Mouse (Mus musculus): Measurements from ENCODE around the gene Clec18a. TPM values are rescaled to one million over a fixed set of nuclear protein-coding genes. Genes with fewer than 3 reads are reported as not detected.
A peak's percentile ranks its signal among the peaks of the same experiment; 100 is the strongest.

The Clec18a gene
- polyA plus RNA-seq, 1 experiment from 2014 or later: not detected

DNA sequence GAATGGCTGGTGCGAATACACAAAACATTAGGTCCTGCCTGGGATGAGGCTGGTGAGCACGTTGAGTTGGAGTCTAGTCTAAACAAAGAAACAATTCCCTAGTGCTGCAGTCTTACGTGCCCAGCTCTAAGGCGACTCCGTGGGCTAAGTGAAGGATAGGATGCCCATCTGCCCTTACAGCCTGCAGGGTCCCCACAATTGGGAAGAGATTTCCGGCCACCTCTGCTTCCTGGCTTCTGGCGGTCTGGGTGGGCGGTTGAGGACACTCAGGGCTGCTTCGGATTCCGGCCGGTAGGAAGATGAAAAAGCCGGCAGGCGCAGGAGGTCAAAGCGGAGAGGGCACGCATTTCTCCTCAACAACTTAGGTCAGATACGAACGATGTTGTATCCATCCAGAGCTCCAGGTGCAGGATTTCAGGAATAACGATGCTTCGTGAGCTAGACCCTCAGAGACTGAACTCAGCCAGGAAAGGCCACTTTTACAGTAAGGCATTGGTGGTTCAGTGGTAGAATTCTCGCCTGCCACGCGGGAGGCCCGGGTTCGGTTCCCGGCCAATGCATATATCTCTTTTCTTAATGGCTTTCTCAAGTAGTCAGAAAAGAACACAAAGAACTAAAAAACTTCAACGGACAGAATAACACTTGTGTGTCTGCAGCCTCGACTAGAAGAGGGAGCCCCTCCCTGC is 30.0 kb downstream of the Clec18a start:
- peak overlapping the region; percentile 68 for H3K9ac ChIP-seq (ENCODE audit: low read depth, low read length)
- H3K4me3 ChIP-seq (ENCODE audit: low read depth, low read length): peak overlapping the region; percentile 53
- peak overlapping the region; percentile 80 for H3K4me2 ChIP-seq
- WGBS (ENCODE audit: insufficient replicate concordance): under 1% methylated on average over 27 of the region's 27 CpGs
- no peaks in the 10 kb centered on the region for H3K27me3 ChIP-seq (ENCODE audit: control insufficient read depth, insufficient read depth, low read length)
- no peak overlapping the region for H3K27ac ChIP-seq (ENCODE audit: low read depth, low read length)
- H3K9me3 ChIP-seq (replicated peaks; ENCODE audit: control insufficient read depth, low read length): no peaks in the 10 kb centered on the region
- H3K4me1 ChIP-seq (ENCODE audit: control insufficient read depth, insufficient read depth, low read length): peaks cover 21% of the 10 kb centered on the region
- 0 out of 2 replicates have a peak, but pooled peaks cover 4% of the 10 kb centered on the region for H3K36me3 ChIP-seq (ENCODE audit: control insufficient read depth, insufficient read depth, low read length)
- ATAC-seq (replicated peaks; ENCODE audit: insufficient number of reproducible peaks, low FRiP score, low TSS enrichment): peak; percentile 72

GRCm38 (mm10) chr8:111061688-111062071 is 30.5 kb downstream of the Clec18a start:
- H3K4me2 ChIP-seq: peak overlapping the region; percentile 80
- ATAC-seq (replicated peaks; ENCODE audit: insufficient number of reproducible peaks, low FRiP score, low TSS enrichment): no peak

DNA sequence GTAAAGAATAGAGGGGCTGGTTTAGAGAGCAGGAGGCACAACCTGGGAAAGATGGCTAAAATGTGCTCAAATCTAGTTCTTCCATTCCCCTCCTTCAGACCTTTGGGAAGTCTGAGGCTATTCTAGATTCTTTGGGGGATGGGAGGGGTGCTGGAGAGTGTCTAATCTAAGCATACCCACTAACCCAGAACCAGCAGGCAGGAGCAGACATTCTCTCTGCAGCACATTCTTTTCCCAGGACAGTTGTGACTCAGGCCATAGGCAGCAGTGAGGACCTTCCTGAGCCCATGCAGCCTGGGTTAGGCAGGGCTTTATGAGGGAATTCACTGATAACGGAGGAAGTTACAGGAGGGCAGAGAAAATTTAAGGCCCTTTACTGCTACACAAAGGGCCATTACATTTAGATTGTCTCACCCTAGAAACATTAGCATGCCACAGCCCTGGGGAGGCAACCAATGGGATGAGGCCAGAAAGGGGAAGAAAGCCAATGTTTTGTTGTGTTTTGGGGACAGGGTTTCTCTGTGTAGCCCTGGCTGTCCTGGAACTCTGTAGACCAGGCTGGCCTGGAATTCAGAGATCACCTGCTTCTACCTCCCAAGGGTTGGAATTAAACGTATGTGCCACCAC is 33.2 kb downstream of the Clec18a start:
- no peak for ATAC-seq (replicated peaks; ENCODE audit: insufficient number of reproducible peaks, low FRiP score, low TSS enrichment)
- Histone ChIP-seq H3K36me3 (ENCODE audit: control insufficient read depth, insufficient read depth, low read length) (peaks cover 15% of the 10 kb centered on the region), H3K27me3 (ENCODE audit: control insufficient read depth, insufficient read depth, low read length) (no peaks in the 10 kb centered on the region), H3K4me3 (ENCODE audit: low read depth, low read length) (no peak overlapping the region), H3K9ac (ENCODE audit: low read depth, low read length) (no peak overlapping the region), H3K27ac (ENCODE audit: low read depth, low read length) (peak overlapping the region; percentile 37; the same call in 1 of the 2 replicates), H3K4me1 (ENCODE audit: control insufficient read depth, insufficient read depth, low read length) (peaks cover 24% of the 10 kb centered on the region), H3K4me2 (no peak overlapping the region), H3K9me3 (replicated peaks; ENCODE audit: control insufficient read depth, low read length) (no peaks in the 10 kb centered on the region)
- WGBS (ENCODE audit: insufficient replicate concordance): 44% methylated on average over 2 of the region's 2 CpGs

More at GRCm38 (mm10) chr8:111061688-111062071, 30.5 kb downstream of the Clec18a start:
- Histone ChIP-seq H3K9ac (ENCODE audit: low read depth, low read length) (peak overlapping the region; percentile 68), H3K4me1 (ENCODE audit: control insufficient read depth, insufficient read depth, low read length) (peaks cover 24% of the 10 kb centered on the region), H3K27me3 (ENCODE audit: control insufficient read depth, insufficient read depth, low read length) (no peaks in the 10 kb centered on the region), H3K36me3 (ENCODE audit: control insufficient read depth, insufficient read depth, low read length) (0 out of 2 replicates have a peak, but pooled peaks cover 4% of the 10 kb centered on the region), H3K27ac (ENCODE audit: low read depth, low read length) (no peak overlapping the region), H3K9me3 (replicated peaks; ENCODE audit: control insufficient read depth, low read length) (no peaks in the 10 kb centered on the region), H3K4me3 (ENCODE audit: low read depth, low read length) (peak overlapping the region; percentile 53)
- under 1% methylated on average over 14 of the region's 14 CpGs for WGBS (ENCODE audit: insufficient replicate concordance)

GRCm38 (mm10) chr8:111056691-111057293 is 35.4 kb downstream of the Clec18a start:
- Histone ChIP-seq H3K4me3 (ENCODE audit: low read depth, low read length) (peak overlapping the region; percentile 86), H3K27me3 (ENCODE audit: control insufficient read depth, insufficient read depth, low read length) (no peaks in the 10 kb centered on the region), H3K9ac (ENCODE audit: low read depth, low read length) (peak overlapping the region; percentile 90), H3K4me1 (ENCODE audit: control insufficient read depth, insufficient read depth, low read length) (peaks cover 24% of the 10 kb centered on the region), H3K36me3 (ENCODE audit: control insufficient read depth, insufficient read depth, low read length) (peaks cover 31% of the 10 kb centered on the region), H3K9me3 (replicated peaks; ENCODE audit: control insufficient read depth, low read length) (no peaks in the 10 kb centered on the region), H3K27ac (ENCODE audit: low read depth, low read length) (peak overlapping the region; percentile 76), H3K4me2 (peak overlapping the region; percentile 95)
- peak; percentile 39 for ATAC-seq (replicated peaks; ENCODE audit: insufficient number of reproducible peaks, low FRiP score, low TSS enrichment)
- under 1% methylated on average over 60 of the region's 63 CpGs for WGBS (ENCODE audit: insufficient replicate concordance)

DNA sequence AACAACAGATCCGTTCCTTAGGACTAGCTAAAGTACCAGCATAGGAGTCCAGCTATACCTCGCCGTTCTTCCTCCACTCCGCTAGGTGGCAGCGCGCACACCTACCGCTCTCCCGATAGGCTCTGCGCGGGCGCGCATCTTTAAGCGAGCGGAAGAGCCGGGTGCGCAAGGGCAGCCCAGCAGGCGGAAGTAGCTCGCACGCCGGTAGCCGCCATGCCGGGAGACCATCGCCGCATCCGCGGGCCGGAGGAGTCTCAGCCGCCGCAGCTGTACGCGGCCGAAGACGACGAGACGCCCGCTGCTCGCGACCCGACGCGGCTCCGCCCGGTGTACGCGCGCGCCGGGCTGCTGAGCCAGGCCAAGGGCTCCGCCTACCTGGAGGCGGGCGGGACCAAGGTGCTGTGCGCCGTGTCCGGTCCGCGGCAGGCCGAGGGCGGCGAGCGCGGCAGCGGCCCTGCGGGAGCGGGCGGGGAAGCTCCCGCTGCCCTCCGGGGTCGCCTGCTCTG is 36.0 kb downstream of the Clec18a start, which contains the start of gene Exosc6:
TSS of gene Exosc6 (plus strand) at position 182 of the 506 bp plus-strand sequence.
- H3K9me3 ChIP-seq (replicated peaks; ENCODE audit: control insufficient read depth, low read length): no peaks in the 10 kb centered on the region
- H3K27ac ChIP-seq (ENCODE audit: low read depth, low read length): peak within 1 kb of the TSS; percentile 76
- no peaks in the 10 kb centered on the region for H3K27me3 ChIP-seq (ENCODE audit: control insufficient read depth, insufficient read depth, low read length)
- H3K4me2 ChIP-seq: peak within 1 kb of the TSS; percentile 95
- H3K9ac ChIP-seq (ENCODE audit: low read depth, low read length): peak within 1 kb of the TSS; percentile 90
- WGBS (ENCODE audit: insufficient replicate concordance): under 1% methylated on average over 60 of the region's 68 CpGs
- peak; percentile 87 for ATAC-seq (replicated peaks; ENCODE audit: insufficient number of reproducible peaks, low FRiP score, low TSS enrichment)
- peak within 1 kb of the TSS; percentile 86 for H3K4me3 ChIP-seq (ENCODE audit: low read depth, low read length)
- peaks cover 20% of the 10 kb centered on the region for H3K4me1 ChIP-seq (ENCODE audit: control insufficient read depth, insufficient read depth, low read length)
- peaks cover 34% of the 10 kb centered on the region for H3K36me3 ChIP-seq (ENCODE audit: control insufficient read depth, insufficient read depth, low read length)

- WGBS (ENCODE audit: insufficient replicate concordance): 55% methylated on average over 2 of the region's 2 CpGs
- H3K9ac ChIP-seq (ENCODE audit: low read depth, low read length): no peak overlapping the region
- no peaks in the 10 kb centered on the region for H3K9me3 ChIP-seq (replicated peaks; ENCODE audit: control insufficient read depth, low read length)
- no peaks in the 10 kb centered on the region for H3K27me3 ChIP-seq (ENCODE audit: control insufficient read depth, insufficient read depth, low read length)
- H3K27ac ChIP-seq (ENCODE audit: low read depth, low read length): no peak overlapping the region
- H3K4me2 ChIP-seq: no peak overlapping the region
- H3K36me3 ChIP-seq (ENCODE audit: control insufficient read depth, insufficient read depth, low read length): peaks cover 34% of the 10 kb centered on the region
- ATAC-seq (replicated peaks; ENCODE audit: insufficient number of reproducible peaks, low FRiP score, low TSS enrichment): no peak
- 0 out of 2 replicates have a peak overlapping the region, but pooled peaks have one; percentile 86 for H3K4me3 ChIP-seq (ENCODE audit: low read depth, low read length)
- H3K4me1 ChIP-seq (ENCODE audit: control insufficient read depth, insufficient read depth, low read length): peaks cover 15% of the 10 kb centered on the region
Observed at GRCm38 (mm10) chr8:111055661-111056060, 36.6 kb downstream of the Clec18a start.

GRCm38 (mm10) chr8:111055031-111055634 is 37.1 kb downstream of the Clec18a start:
- H3K36me3 ChIP-seq (ENCODE audit: control insufficient read depth, insufficient read depth, low read length): peaks cover 37% of the 10 kb centered on the region
- H3K9me3 ChIP-seq (replicated peaks; ENCODE audit: control insufficient read depth, low read length): no peaks in the 10 kb centered on the region
- H3K4me1 ChIP-seq (ENCODE audit: control insufficient read depth, insufficient read depth, low read length): peaks cover 15% of the 10 kb centered on the region
- H3K4me3 ChIP-seq (ENCODE audit: low read depth, low read length): no peak overlapping the region
- no peak overlapping the region for H3K27ac ChIP-seq (ENCODE audit: low read depth, low read length)
- no peak overlapping the region for H3K9ac ChIP-seq (ENCODE audit: low read depth, low read length)
- 87% methylated on average over 17 of the region's 17 CpGs for WGBS (ENCODE audit: insufficient replicate concordance)
- H3K4me2 ChIP-seq: no peak overlapping the region
- no peaks in the 10 kb centered on the region for H3K27me3 ChIP-seq (ENCODE audit: control insufficient read depth, insufficient read depth, low read length)
- no peak for ATAC-seq (replicated peaks; ENCODE audit: insufficient number of reproducible peaks, low FRiP score, low TSS enrichment)

GRCm38 (mm10) chr8:111053827-111054518 is 38.3 kb downstream of the Clec18a start:
- Histone ChIP-seq H3K4me3 (ENCODE audit: low read depth, low read length) (no peak overlapping the region), H3K4me1 (ENCODE audit: control insufficient read depth, insufficient read depth, low read length) (peaks cover 12% of the 10 kb centered on the region), H3K9me3 (replicated peaks; ENCODE audit: control insufficient read depth, low read length) (no peaks in the 10 kb centered on the region), H3K4me2 (no peak overlapping the region), H3K36me3 (ENCODE audit: control insufficient read depth, insufficient read depth, low read length) (peaks cover 44% of the 10 kb centered on the region), H3K9ac (ENCODE audit: low read depth, low read length) (no peak overlapping the region), H3K27ac (ENCODE audit: low read depth, low read length) (no peak overlapping the region), H3K27me3 (ENCODE audit: control insufficient read depth, insufficient read depth, low read length) (no peaks in the 10 kb centered on the region)
- WGBS (ENCODE audit: insufficient replicate concordance): 89% methylated on average over 12 of the region's 12 CpGs
- ATAC-seq (replicated peaks; ENCODE audit: insufficient number of reproducible peaks, low FRiP score, low TSS enrichment): no peak

Measured in heart, embryonic 11.5 days (tissue).